Mouse (Mus musculus): Measurements from ENCODE around the gene Rgs9. TPM values are rescaled to one million over a fixed set of nuclear protein-coding genes. Genes with fewer than 3 reads are reported as not detected.

Gene Rgs9
- polyA plus RNA-seq, 1 experiment from 2014 or later: 0.99 TPM

GRCm38 (mm10) chr11:109192673-109193557 is 105.0 kb downstream of the Rgs9 start:
- 25% methylated on average over 15 of the region's 15 CpGs for WGBS
- no peak overlapping the region for H3K4me2 ChIP-seq (ENCODE audit: low read length)
- H3K27me3 ChIP-seq (ENCODE audit: insufficient read depth, low read length): no peaks in the 10 kb centered on the region
- no peak overlapping the region for H3K4me3 ChIP-seq (replicated peaks; ENCODE audit: low read depth, low read length)
- no peak overlapping the region for H3K9ac ChIP-seq (ENCODE audit: low read depth, low read length)
- ATAC-seq (replicated peaks; ENCODE audit: low FRiP score, low read depth) (peak; percentile 90), DNase-seq (ENCODE audit: low spot score) (peak; percentile 92)
- peak; percentile 88 for TF ChIP-seq CTCF (IDR thresholded peaks at IDR 0.05; ENCODE audit: low read depth)
- no peaks in the 10 kb centered on the region for H3K9me3 ChIP-seq (replicated peaks; ENCODE audit: low read length)
- H3K4me1 ChIP-seq (replicated peaks; ENCODE audit: insufficient read depth, low read length): no peaks in the 10 kb centered on the region
- H3K36me3 ChIP-seq (ENCODE audit: insufficient read depth, low read length): no peaks in the 10 kb centered on the region
- no peak overlapping the region for H3K27ac ChIP-seq

GRCm38 (mm10) chr11:109188235-109188634 is 109.7 kb downstream of the Rgs9 start:
- no peaks in the 10 kb centered on the region for H3K36me3 ChIP-seq (ENCODE audit: insufficient read depth, low read length)
- H3K27ac ChIP-seq: no peak overlapping the region
- H3K27me3 ChIP-seq (ENCODE audit: insufficient read depth, low read length): no peaks in the 10 kb centered on the region
- H3K4me1 ChIP-seq (replicated peaks; ENCODE audit: insufficient read depth, low read length): no peaks in the 10 kb centered on the region
- ATAC-seq (replicated peaks; ENCODE audit: low FRiP score, low read depth) (no peak), DNase-seq (ENCODE audit: low spot score) (no peak)
- no peak overlapping the region for H3K4me2 ChIP-seq (ENCODE audit: low read length)
- no peak overlapping the region for H3K4me3 ChIP-seq (replicated peaks; ENCODE audit: low read depth, low read length)
- no peak overlapping the region for H3K9ac ChIP-seq (ENCODE audit: low read depth, low read length)
- no peaks in the 10 kb centered on the region for H3K9me3 ChIP-seq (replicated peaks; ENCODE audit: low read length)
- TF ChIP-seq CTCF (IDR thresholded peaks at IDR 0.05; ENCODE audit: low read depth): no peak
- 66% methylated on average over 5 of the region's 5 CpGs for WGBS

DNA sequence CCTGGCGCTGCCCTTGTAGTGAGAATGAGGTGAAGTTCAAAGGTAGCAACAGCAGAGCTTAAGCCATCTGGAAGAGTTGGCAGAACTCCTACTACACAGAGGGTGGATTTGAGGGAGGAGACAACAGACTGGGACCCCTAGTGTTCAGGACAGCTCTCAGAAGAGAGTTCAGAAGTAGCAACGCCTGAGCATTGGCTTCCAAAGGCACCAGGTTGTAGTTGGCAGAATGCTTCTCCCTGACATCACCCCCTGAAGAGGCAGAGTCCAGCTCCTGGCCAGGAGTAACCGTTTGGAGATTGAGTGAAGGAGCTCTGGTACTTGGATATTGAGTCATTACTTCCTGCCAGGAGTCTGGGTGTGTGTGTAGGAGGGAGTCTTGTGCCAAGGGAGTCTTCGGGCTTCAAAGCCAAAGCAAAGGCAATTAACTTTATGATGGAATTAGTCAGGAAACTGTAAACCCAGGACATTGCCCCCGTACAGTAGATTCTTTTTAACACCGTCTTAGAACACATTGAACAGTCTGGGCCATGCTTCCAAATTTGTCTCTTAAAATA is 110.2 kb downstream of the Rgs9 start:
- Histone ChIP-seq H3K27ac (no peak overlapping the region), H3K9me3 (replicated peaks; ENCODE audit: low read length) (no peaks in the 10 kb centered on the region), H3K4me3 (replicated peaks; ENCODE audit: low read depth, low read length) (no peak overlapping the region), H3K9ac (ENCODE audit: low read depth, low read length) (no peak overlapping the region), H3K36me3 (ENCODE audit: insufficient read depth, low read length) (no peaks in the 10 kb centered on the region), H3K4me2 (ENCODE audit: low read length) (no peak overlapping the region), H3K27me3 (ENCODE audit: insufficient read depth, low read length) (no peaks in the 10 kb centered on the region), H3K4me1 (replicated peaks; ENCODE audit: insufficient read depth, low read length) (no peaks in the 10 kb centered on the region)
- TF ChIP-seq CTCF (IDR thresholded peaks at IDR 0.05; ENCODE audit: low read depth): no peak
- no peak for ATAC-seq (replicated peaks; ENCODE audit: low FRiP score, low read depth)
- WGBS: 35% methylated on average over 6 of the region's 6 CpGs
- peak; percentile 73 for DNase-seq (ENCODE audit: low spot score)

DNA sequence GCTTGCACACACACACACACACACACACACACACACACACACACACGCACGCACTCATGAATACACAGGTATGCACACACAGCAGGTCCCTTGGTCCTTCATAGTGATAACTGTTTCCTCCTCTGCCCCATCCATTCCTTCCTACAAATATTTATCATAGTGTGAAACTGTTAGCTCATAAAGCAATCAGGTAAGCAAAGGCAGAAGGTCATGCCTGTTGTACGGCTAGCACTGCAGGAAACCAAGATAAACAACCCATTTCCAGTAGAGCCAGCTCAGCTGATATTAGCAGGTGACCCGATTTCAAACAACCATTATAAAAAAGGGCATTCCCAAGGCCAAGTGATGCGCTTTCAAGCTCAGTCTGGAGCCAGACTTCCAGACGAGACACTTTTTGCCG is 116.8 kb downstream of the Rgs9 start:
- no peaks in the 10 kb centered on the region for H3K27me3 ChIP-seq (ENCODE audit: insufficient read depth, low read length)
- DNase-seq (ENCODE audit: low spot score) (no peak), ATAC-seq (replicated peaks; ENCODE audit: low FRiP score, low read depth) (no peak)
- no peaks in the 10 kb centered on the region for H3K4me1 ChIP-seq (replicated peaks; ENCODE audit: insufficient read depth, low read length)
- H3K27ac ChIP-seq: no peak overlapping the region
- no peaks in the 10 kb centered on the region for H3K36me3 ChIP-seq (ENCODE audit: insufficient read depth, low read length)
- H3K9ac ChIP-seq (ENCODE audit: low read depth, low read length): no peak overlapping the region
- WGBS: 54% methylated on average over 7 of the region's 7 CpGs
- no peak overlapping the region for H3K4me2 ChIP-seq (ENCODE audit: low read length)
- TF ChIP-seq CTCF (IDR thresholded peaks at IDR 0.05; ENCODE audit: low read depth): no peak
- no peaks in the 10 kb centered on the region for H3K9me3 ChIP-seq (replicated peaks; ENCODE audit: low read length)
- H3K4me3 ChIP-seq (replicated peaks; ENCODE audit: low read depth, low read length): no peak overlapping the region

GRCm38 (mm10) chr11:109180290-109180689 is 117.6 kb downstream of the Rgs9 start:
- Histone ChIP-seq H3K36me3 (ENCODE audit: insufficient read depth, low read length) (no peaks in the 10 kb centered on the region), H3K9me3 (replicated peaks; ENCODE audit: low read length) (no peaks in the 10 kb centered on the region), H3K27me3 (ENCODE audit: insufficient read depth, low read length) (no peaks in the 10 kb centered on the region), H3K27ac (no peak overlapping the region), H3K4me2 (ENCODE audit: low read length) (no peak overlapping the region), H3K9ac (ENCODE audit: low read depth, low read length) (no peak overlapping the region), H3K4me1 (replicated peaks; ENCODE audit: insufficient read depth, low read length) (no peaks in the 10 kb centered on the region), H3K4me3 (replicated peaks; ENCODE audit: low read depth, low read length) (no peak overlapping the region)
- DNase-seq (ENCODE audit: low spot score): no peak
- WGBS: 86% methylated on average over 11 of the region's 11 CpGs
- no peak for TF ChIP-seq CTCF (IDR thresholded peaks at IDR 0.05; ENCODE audit: low read depth)
- no peak for ATAC-seq (replicated peaks; ENCODE audit: low FRiP score, low read depth)

- H3K27ac ChIP-seq: no peak overlapping the region
- peak; percentile 74 for TF ChIP-seq CTCF (IDR thresholded peaks at IDR 0.05; ENCODE audit: low read depth)
- H3K4me2 ChIP-seq (ENCODE audit: low read length): no peak overlapping the region
- 55% methylated on average over 8 of the region's 8 CpGs for WGBS
- ATAC-seq (replicated peaks; ENCODE audit: low FRiP score, low read depth) (no peak), DNase-seq (ENCODE audit: low spot score) (peak; percentile 82)
- H3K36me3 ChIP-seq (ENCODE audit: insufficient read depth, low read length): no peaks in the 10 kb centered on the region
- no peaks in the 10 kb centered on the region for H3K4me1 ChIP-seq (replicated peaks; ENCODE audit: insufficient read depth, low read length)
- no peak overlapping the region for H3K9ac ChIP-seq (ENCODE audit: low read depth, low read length)
- no peaks in the 10 kb centered on the region for H3K27me3 ChIP-seq (ENCODE audit: insufficient read depth, low read length)
- no peak overlapping the region for H3K4me3 ChIP-seq (replicated peaks; ENCODE audit: low read depth, low read length)
- no peaks in the 10 kb centered on the region for H3K9me3 ChIP-seq (replicated peaks; ENCODE audit: low read length)
Observed at GRCm38 (mm10) chr11:109178788-109179518, 119.0 kb downstream of the Rgs9 start.

Measured in kidney, postnatal 0 days (tissue).